Mouse (Mus musculus): ENCODE data around the gene Mgat5.

The Mgat5 gene

GRCm38 (mm10) chr1:127204817-127205485 lies at the start of gene Mgat5:
Mgat5 (plus strand) TSS chr1:127205015.
- peak; percentile 95 for DNase-seq (ENCODE audit: low spot score in 2 of 2)

GRCm38 (mm10) chr1:127160118-127160760 lies 44.6 kb upstream of the Mgat5 start:
- peak; percentile 28 to 42 for DNase-seq (ENCODE audit: low spot score in 2 of 2)

- DNase-seq (ENCODE audit: low spot score in 2 of 2) = no peak
These were observed 40.1 kb upstream of the Mgat5 start for GRCm38 (mm10) chr1:127164589-127165160.

- DNase-seq (ENCODE audit: low spot score in 2 of 2) = no peak
These were observed 38.3 kb upstream of the Mgat5 start for GRCm38 (mm10) chr1:127166521-127166920.

- DNase-seq (ENCODE audit: low spot score in 2 of 2) = no peak
These were observed 37.2 kb upstream of the Mgat5 start for GRCm38 (mm10) chr1:127167586-127167985.

GRCm38 (mm10) chr1:127168205-127168604 lies 36.6 kb upstream of the Mgat5 start:
- DNase-seq (ENCODE audit: low spot score in 2 of 2) = peak; percentile 58 to 79

GRCm38 (mm10) chr1:127169516-127169915 lies 35.3 kb upstream of the Mgat5 start:
- DNase-seq (ENCODE audit: low spot score in 2 of 2) = peak; percentile 33 to 48

GRCm38 (mm10) chr1:127171361-127171760 lies 33.5 kb upstream of the Mgat5 start:
- DNase-seq (ENCODE audit: low spot score in 2 of 2) = no peak

- no peak for DNase-seq (ENCODE audit: low spot score in 2 of 2)
These were observed 31.4 kb upstream of the Mgat5 start for GRCm38 (mm10) chr1:127173448-127173847.

- no peak for DNase-seq (ENCODE audit: low spot score in 2 of 2)
These were observed 12.4 kb upstream of the Mgat5 start for GRCm38 (mm10) chr1:127192396-127192795.

GRCm38 (mm10) chr1:127199186-127199585 lies 5.6 kb upstream of the Mgat5 start:
- DNase-seq (ENCODE audit: low spot score in 2 of 2) = no peak

GRCm38 (mm10) chr1:127202360-127202759 lies 2.5 kb upstream of the Mgat5 start:
- no peak for DNase-seq (ENCODE audit: low spot score in 2 of 2)

GRCm38 (mm10) chr1:127203231-127203764 lies 1.5 kb upstream of the Mgat5 start:
- DNase-seq (ENCODE audit: low spot score in 2 of 2) = peak; percentile 59

GRCm38 (mm10) chr1:127205501-127206019 lies 745 bp downstream of the Mgat5 start:
- peak; percentile 46 to 55 for DNase-seq (ENCODE audit: low spot score in 2 of 2)

- DNase-seq (ENCODE audit: low spot score in 2 of 2) = peak; percentile 61 to 70
These were observed 1.3 kb downstream of the Mgat5 start for GRCm38 (mm10) chr1:127206020-127206641.

- DNase-seq (ENCODE audit: low spot score in 2 of 2) = no peak
These were observed 2.2 kb downstream of the Mgat5 start for GRCm38 (mm10) chr1:127206881-127207555.

GRCm38 (mm10) chr1:127208167-127208566 lies 3.4 kb downstream of the Mgat5 start:
- peak; percentile 43 to 59 for DNase-seq (ENCODE audit: low spot score in 2 of 2)

- DNase-seq (ENCODE audit: low spot score in 2 of 2) = no peak
These were observed 8.0 kb downstream of the Mgat5 start for GRCm38 (mm10) chr1:127212812-127213211.

- DNase-seq (ENCODE audit: low spot score in 2 of 2) = no peak
These were observed 8.6 kb downstream of the Mgat5 start for GRCm38 (mm10) chr1:127213434-127213833.

- no peak for DNase-seq (ENCODE audit: low spot score in 2 of 2)
These were observed 9.9 kb downstream of the Mgat5 start for GRCm38 (mm10) chr1:127214585-127215232.

GRCm38 (mm10) chr1:127216979-127217378 lies 12.2 kb downstream of the Mgat5 start:
- DNase-seq (ENCODE audit: low spot score in 2 of 2) = no peak

Measured in right cerebral cortex, postnatal 10 days (tissue).